8 mouse cellular contexts compared by ENCODE assay signal in the genomic region with DNA sequence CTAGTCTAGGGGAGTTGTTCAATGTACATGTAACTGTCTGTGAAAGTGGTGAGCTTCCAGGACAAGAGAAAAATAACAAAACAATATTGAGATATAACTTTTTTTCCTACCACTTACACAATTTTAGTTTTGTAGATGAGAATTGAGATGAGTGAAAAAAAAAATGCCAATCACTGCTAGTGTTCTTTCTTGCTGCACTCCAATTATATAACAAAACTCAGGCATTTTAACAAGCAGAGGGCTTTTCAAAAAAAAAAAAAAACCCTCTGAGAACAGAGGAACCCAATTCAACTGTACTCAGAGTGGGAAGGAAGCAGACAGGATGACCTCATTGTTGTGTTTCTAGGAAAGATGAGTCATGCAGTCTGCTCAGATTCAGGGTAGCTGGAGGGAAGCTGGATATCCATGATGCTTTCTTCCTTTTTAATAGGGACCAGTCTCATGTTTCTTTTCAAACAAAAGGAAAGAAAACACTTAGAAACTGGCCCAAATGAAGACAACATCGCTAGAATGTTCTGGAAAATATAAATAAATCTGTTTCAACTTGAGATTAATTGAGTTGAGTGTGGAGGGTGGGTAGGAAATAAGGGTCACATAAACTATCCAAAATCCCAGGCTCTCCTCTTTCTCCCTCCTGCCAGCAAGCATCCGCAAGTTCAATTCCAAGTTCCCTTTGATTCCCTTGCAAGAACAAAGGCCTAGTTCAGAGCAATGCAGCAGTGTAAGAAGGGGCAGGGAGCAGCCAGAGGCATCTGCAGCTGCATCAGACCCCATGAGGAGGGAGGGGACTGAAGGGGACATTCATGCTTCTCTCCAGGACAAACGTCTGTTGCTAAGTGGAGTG.
DNase-seq lines count a peak whose midpoint lies in the region; ATAC-seq and TF ChIP-seq lines count a peak whose summit lies in the region.

No protein-coding gene starts in this region.

- no peaks in the 10 kb centered on the region for H3K27me3 ChIP-seq in lung, embryonic 14.5 days (ENCODE audit: insufficient read depth, low read length)
- H3K27me3 ChIP-seq in forebrain, embryonic 11.5 days (ENCODE audit: control insufficient read depth, insufficient read depth, low read length), result no peaks in the 10 kb centered on the region
- H3K27me3 ChIP-seq in neural tube, embryonic 11.5 days (ENCODE audit: control insufficient read depth, insufficient read depth, low read length), result no peaks in the 10 kb centered on the region

- no peak overlapping the region for H3K4me2 ChIP-seq in lung, embryonic 14.5 days
- H3K4me2 ChIP-seq in forebrain, embryonic 11.5 days (ENCODE audit: low read depth, low read length, severe bottlenecking), result no peak overlapping the region
- no peak overlapping the region for H3K4me2 ChIP-seq in neural tube, embryonic 11.5 days (ENCODE audit: low read depth)

- H3K36me3 ChIP-seq in lung, embryonic 14.5 days (ENCODE audit: insufficient read depth), result no peaks in the 10 kb centered on the region
- H3K36me3 ChIP-seq in forebrain, embryonic 11.5 days (ENCODE audit: control insufficient read depth, insufficient read depth, low read length), result no peaks in the 10 kb centered on the region
- H3K36me3 ChIP-seq in neural tube, embryonic 11.5 days (ENCODE audit: control insufficient read depth, insufficient read depth, low read length), result no peaks in the 10 kb centered on the region

- H3K9ac ChIP-seq in lung, embryonic 14.5 days, result no peak overlapping the region
- H3K9ac ChIP-seq in forebrain, embryonic 11.5 days (ENCODE audit: low read length), result peak overlapping the region; percentile 30; the same call in 1 of the 2 replicates
- H3K9ac ChIP-seq in neural tube, embryonic 11.5 days (ENCODE audit: low read length), result no peak overlapping the region

- peak; percentile 63 for DNase-seq in lung, embryonic 14.5 days
- no peak for DNase-seq in lung, postnatal 14 days
- peak; percentile 60 for DNase-seq in forebrain, embryonic 11.5 days (ENCODE audit: low spot score)
- DNase-seq in layer of hippocampus, adult 2 months (ENCODE audit: low spot score in 2 of 2), result peak; percentile 24 to 67
- DNase-seq in neural tube, embryonic 11.5 days (ENCODE audit: low spot score), result peak; percentile 20
- DNase-seq in gastrocnemius, postnatal 25 days, result no peak
- no peak for DNase-seq in cerebellum, adult 11-12 months
- DNase-seq in spleen, adult 18-20 months, result no peak

- H3K27ac ChIP-seq in lung, embryonic 14.5 days (ENCODE audit: low read depth), result peak overlapping the region; percentile 6; the same call in 1 of the 2 replicates
- peak overlapping the region; percentile 81 for H3K27ac ChIP-seq in forebrain, embryonic 11.5 days (ENCODE audit: low read depth, low read length)
- H3K27ac ChIP-seq in layer of hippocampus, adult 2 months, result no peak overlapping the region
- peak overlapping the region; percentile 27; the same call in 1 of the 2 replicates for H3K27ac ChIP-seq in neural tube, embryonic 11.5 days (ENCODE audit: low read depth, low read length)

- WGBS in lung, embryonic 14.5 days, result 28% methylated on average over 3 of the region's 3 CpGs
- 4% methylated on average over 3 of the region's 3 CpGs for WGBS in forebrain, embryonic 11.5 days
- WGBS in neural tube, embryonic 11.5 days, result 4% methylated on average over 3 of the region's 3 CpGs

- ATAC-seq in lung, embryonic 14.5 days (ENCODE audit: insufficient read depth), result peak; percentile 69; the same call in 1 of the 2 replicates
- ATAC-seq in forebrain, embryonic 11.5 days (replicated peaks; ENCODE audit: low FRiP score), result peak; percentile 93
- ATAC-seq in neural tube, embryonic 11.5 days (ENCODE audit: insufficient read depth, low FRiP score, low TSS enrichment), result peak; percentile 80

- TF ChIP-seq CTCF in lung, embryonic 14.5 days (IDR thresholded peaks at IDR 0.05; ENCODE audit: low read depth), result no peak
- TF ChIP-seq CTCF in layer of hippocampus, adult 2 months (conservative IDR thresholded peaks at IDR 0.05), result no peak

- H3K4me3 ChIP-seq in lung, embryonic 14.5 days (ENCODE audit: low read depth, low read length), result no peak overlapping the region
- no peak overlapping the region for H3K4me3 ChIP-seq in forebrain, embryonic 11.5 days (ENCODE audit: low read depth, low read length)
- H3K4me3 ChIP-seq in layer of hippocampus, adult 2 months, result no peak overlapping the region
- H3K4me3 ChIP-seq in neural tube, embryonic 11.5 days (ENCODE audit: low read depth, low read length), result no peak overlapping the region

- no peaks in the 10 kb centered on the region for H3K4me1 ChIP-seq in lung, embryonic 14.5 days (ENCODE audit: insufficient read depth)
- H3K4me1 ChIP-seq in forebrain, embryonic 11.5 days (replicated peaks; ENCODE audit: control insufficient read depth, insufficient read depth, low read length), result no peaks in the 10 kb centered on the region
- H3K4me1 ChIP-seq in neural tube, embryonic 11.5 days (ENCODE audit: control insufficient read depth, insufficient read depth, low read length), result peaks cover 2% of the 10 kb centered on the region; the same call in 1 of the 2 replicates

- no peaks in the 10 kb centered on the region for H3K9me3 ChIP-seq in lung, embryonic 14.5 days (ENCODE audit: low read depth, low read length)
- H3K9me3 ChIP-seq in forebrain, embryonic 11.5 days (ENCODE audit: control insufficient read depth, low read length), result no peaks in the 10 kb centered on the region
- H3K9me3 ChIP-seq in neural tube, embryonic 11.5 days (ENCODE audit: control insufficient read depth, low read length), result no peaks in the 10 kb centered on the region

Comparison
In these comparisons a context has a peak if more than half of its experiments do, and no peak if none do; other contexts are left out.
1. DNase-seq: peak in lung, embryonic 14.5 days (single experiment), forebrain, embryonic 11.5 days (single experiment), layer of hippocampus, adult 2 months (2 of 2) and neural tube, embryonic 11.5 days (single experiment); none in lung, postnatal 14 days (single experiment), gastrocnemius, postnatal 25 days (single experiment), cerebellum, adult 11-12 months (single experiment) and spleen, adult 18-20 months (0 of 2).
2. Peak in every context shown above with its lines, with median percentiles within 50 percentile points of each other: ATAC-seq.